Mouse (Mus musculus): ENCODE data around the gene Ifna7. TPM values are rescaled to one million over a fixed set of nuclear protein-coding genes. Genes with fewer than 3 reads are reported as not detected.

Ifna7 gene
- polyA plus RNA-seq, 1 experiment from 2014 or later: not detected

GRCm38 (mm10) chr4:88841438-88841911 is 25.4 kb downstream of the Ifna7 start, which contains the start of gene Ifna4:
Gene Ifna4, plus strand, starts transcription at chr4:88841861.
- H3K27ac ChIP-seq: no peak within 1 kb of the TSS
- no peaks in the 10 kb centered on the region for H3K4me1 ChIP-seq (replicated peaks)
- no peaks in the 10 kb centered on the region for H3K36me3 ChIP-seq
- H3K4me2 ChIP-seq: no peak within 1 kb of the TSS
- DNase-seq (no peak), ATAC-seq (ENCODE audit: low read depth) (no peak)
- 27% methylated on average over 2 of the region's 2 CpGs for WGBS (ENCODE audit: insufficient replicate concordance)
- no peaks in the 10 kb centered on the region for H3K27me3 ChIP-seq
- no peak within 1 kb of the TSS for H3K9ac ChIP-seq
- H3K4me3 ChIP-seq (replicated peaks): no peak within 1 kb of the TSS
- no peaks in the 10 kb centered on the region for H3K9me3 ChIP-seq (replicated peaks)

DNA sequence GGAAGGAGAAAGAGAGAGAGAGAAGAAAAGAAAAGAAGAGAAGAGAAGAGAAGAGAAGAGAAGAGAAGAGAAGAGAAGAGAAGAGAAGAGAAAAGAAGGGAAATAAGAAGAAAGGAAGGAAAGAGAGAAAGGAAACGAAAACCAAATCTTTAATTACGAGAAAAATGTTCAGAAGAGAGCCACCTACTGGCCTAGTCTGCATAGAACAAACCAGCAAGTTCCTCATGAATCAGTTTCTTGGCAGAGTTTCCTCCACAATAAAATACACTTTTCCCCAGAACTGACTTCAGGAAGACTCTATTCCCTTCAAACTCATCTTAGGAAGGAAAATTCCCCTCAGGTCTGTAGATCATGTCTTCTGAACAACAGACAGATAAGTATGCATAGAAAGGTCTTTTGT is 29.3 kb downstream of the Ifna7 start:
- no peak overlapping the region for H3K9ac ChIP-seq
- H3K4me2 ChIP-seq: no peak overlapping the region
- H3K4me1 ChIP-seq (replicated peaks): no peaks in the 10 kb centered on the region
- no peaks in the 10 kb centered on the region for H3K9me3 ChIP-seq (replicated peaks)
- H3K27me3 ChIP-seq: no peaks in the 10 kb centered on the region
- ATAC-seq (ENCODE audit: low read depth) (no peak), DNase-seq (no peak)
- WGBS (ENCODE audit: insufficient replicate concordance): 14% methylated on average over 2 of the region's 2 CpGs
- H3K27ac ChIP-seq: no peak overlapping the region
- no peak overlapping the region for H3K4me3 ChIP-seq (replicated peaks)
- no peaks in the 10 kb centered on the region for H3K36me3 ChIP-seq

DNA sequence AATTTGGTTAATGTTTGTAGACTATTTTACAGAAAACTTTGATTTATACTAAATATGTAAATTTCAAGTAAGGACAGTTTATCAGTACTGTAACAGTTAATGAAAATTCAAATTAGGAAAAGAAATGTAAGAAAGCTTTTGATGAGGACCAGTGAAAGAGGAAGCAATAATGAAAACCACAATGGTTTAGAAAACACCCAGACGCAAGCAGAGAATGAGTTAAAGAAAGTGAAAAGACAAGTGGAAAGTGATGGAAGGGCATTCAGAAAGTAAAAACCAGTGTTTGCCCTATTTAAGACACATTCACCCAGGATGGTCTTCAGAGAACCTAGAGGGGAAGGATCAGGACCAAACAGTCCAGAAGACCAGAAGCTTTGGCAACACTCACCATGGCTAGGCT is 33.7 kb downstream of the Ifna7 start, which contains the start of gene Ifna1:
Gene Ifna1, plus strand, starts transcription at position 390 of the 400 bp plus-strand sequence.
- DNase-seq (no peak), ATAC-seq (ENCODE audit: low read depth) (no peak)
- H3K4me3 ChIP-seq (replicated peaks): no peak within 1 kb of the TSS
- H3K9ac ChIP-seq: no peak within 1 kb of the TSS
- no peak within 1 kb of the TSS for H3K4me2 ChIP-seq
- H3K4me1 ChIP-seq (replicated peaks): no peaks in the 10 kb centered on the region
- H3K27me3 ChIP-seq: no peaks in the 10 kb centered on the region
- H3K36me3 ChIP-seq: no peaks in the 10 kb centered on the region
- WGBS (ENCODE audit: insufficient replicate concordance): 11% methylated on average over 1 of the region's 1 CpGs
- no peaks in the 10 kb centered on the region for H3K9me3 ChIP-seq (replicated peaks)
- no peak within 1 kb of the TSS for H3K27ac ChIP-seq

- Histone ChIP-seq H3K4me1 (replicated peaks) (no peaks in the 10 kb centered on the region), H3K4me3 (replicated peaks) (no peak overlapping the region), H3K27ac (no peak overlapping the region), H3K9me3 (replicated peaks) (no peaks in the 10 kb centered on the region), H3K4me2 (no peak overlapping the region), H3K9ac (no peak overlapping the region), H3K27me3 (no peaks in the 10 kb centered on the region), H3K36me3 (no peaks in the 10 kb centered on the region)
- ATAC-seq (ENCODE audit: low read depth) (no peak), DNase-seq (no peak)
- 55% methylated on average over 4 of the region's 4 CpGs for WGBS (ENCODE audit: insufficient replicate concordance)
These were observed 35.2 kb downstream of the Ifna7 start for GRCm38 (mm10) chr4:88851026-88851763.

GRCm38 (mm10) chr4:88859214-88859613 is 43.2 kb downstream of the Ifna7 start:
- Histone ChIP-seq H3K27ac (no peak overlapping the region), H3K9me3 (replicated peaks) (no peaks in the 10 kb centered on the region), H3K4me2 (no peak overlapping the region), H3K4me3 (replicated peaks) (no peak overlapping the region), H3K4me1 (replicated peaks) (no peaks in the 10 kb centered on the region), H3K9ac (no peak overlapping the region), H3K36me3 (no peaks in the 10 kb centered on the region), H3K27me3 (peaks cover 9% of the 10 kb centered on the region)
- ATAC-seq (ENCODE audit: low read depth) (no peak), DNase-seq (no peak)

- peaks cover 15% of the 10 kb centered on the region for H3K4me1 ChIP-seq (replicated peaks)
- no peaks in the 10 kb centered on the region for H3K36me3 ChIP-seq
- ATAC-seq (ENCODE audit: low read depth) (no peak), DNase-seq (no peak)
- H3K27ac ChIP-seq: no peak overlapping the region
- H3K27me3 ChIP-seq: peaks cover 13% of the 10 kb centered on the region
- no peaks in the 10 kb centered on the region for H3K9me3 ChIP-seq (replicated peaks)
- H3K4me2 ChIP-seq: no peak overlapping the region
- no peak overlapping the region for H3K4me3 ChIP-seq (replicated peaks)
- no peak overlapping the region for H3K9ac ChIP-seq
- WGBS (ENCODE audit: insufficient replicate concordance): 16% methylated on average over 7 of the region's 7 CpGs
These were observed 47.3 kb downstream of the Ifna7 start for GRCm38 (mm10) chr4:88863309-88863708.

DNA sequence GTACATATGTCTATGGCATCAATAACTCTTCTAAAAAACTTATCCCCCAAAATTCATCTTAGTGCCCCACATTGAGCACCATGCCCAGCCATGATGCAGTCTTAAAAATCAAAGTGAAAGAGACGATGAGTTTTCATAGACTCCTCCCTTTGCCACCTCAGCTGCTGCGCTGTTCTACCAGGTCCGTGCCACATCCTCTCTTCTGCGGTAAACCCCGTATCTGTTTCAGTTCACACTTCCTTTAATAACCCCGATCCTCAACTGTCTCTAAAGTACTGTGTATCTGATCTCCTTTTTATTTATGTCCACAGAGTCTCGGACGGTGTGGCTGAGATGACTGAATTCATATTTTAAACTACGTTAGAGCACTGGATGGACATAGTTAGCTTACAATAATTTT is 48.6 kb downstream of the Ifna7 start:
- no peak overlapping the region for H3K27ac ChIP-seq
- H3K4me3 ChIP-seq (replicated peaks): 0 out of 2 replicates have a peak overlapping the region, but pooled peaks have one; percentile 12
- peaks cover 13% of the 10 kb centered on the region for H3K27me3 ChIP-seq
- H3K4me1 ChIP-seq (replicated peaks): peaks cover 19% of the 10 kb centered on the region
- no peaks in the 10 kb centered on the region for H3K36me3 ChIP-seq
- ATAC-seq (ENCODE audit: low read depth) (no peak), DNase-seq (no peak)
- H3K9me3 ChIP-seq (replicated peaks): no peaks in the 10 kb centered on the region
- H3K4me2 ChIP-seq: peak overlapping the region; percentile 36
- H3K9ac ChIP-seq: no peak overlapping the region
- WGBS (ENCODE audit: insufficient replicate concordance): 13% methylated on average over 9 of the region's 9 CpGs

GRCm38 (mm10) chr4:88865011-88865569 is 49.1 kb downstream of the Ifna7 start:
- DNase-seq: no peak
- no peak overlapping the region for H3K9ac ChIP-seq
- no peaks in the 10 kb centered on the region for H3K9me3 ChIP-seq (replicated peaks)
- WGBS (ENCODE audit: insufficient replicate concordance): 12% methylated on average over 6 of the region's 6 CpGs
- H3K27me3 ChIP-seq: peaks cover 13% of the 10 kb centered on the region
- no peaks in the 10 kb centered on the region for H3K36me3 ChIP-seq
- no peak overlapping the region for H3K27ac ChIP-seq
- peaks cover 19% of the 10 kb centered on the region for H3K4me1 ChIP-seq (replicated peaks)
- no peak overlapping the region for H3K4me3 ChIP-seq (replicated peaks)
- ATAC-seq (ENCODE audit: low read depth): no peak
- H3K4me2 ChIP-seq: peak overlapping the region; percentile 36

Other genes with a start within 250 kb of the Ifna7 start
- not detected in 2 replicates for gene Ifna14, start 244.4 kb upstream of the Ifna7 start, polyA plus RNA-seq (2015; fragmentation: Nextera tagmentation; extraction: Ambion mirVana)
- gene Ifna9, start 223.8 kb upstream of the Ifna7 start, polyA plus RNA-seq (2015; fragmentation: Nextera tagmentation; extraction: Ambion mirVana): not detected in 2 replicates
- not detected in 2 replicates for gene Ifna12, start 212.9 kb upstream of the Ifna7 start, polyA plus RNA-seq (2015; fragmentation: Nextera tagmentation; extraction: Ambion mirVana)
- gene C87499, start 181.8 kb upstream of the Ifna7 start, polyA plus RNA-seq (2015; fragmentation: Nextera tagmentation; extraction: Ambion mirVana): not detected in 2 replicates
- not detected in 2 replicates for gene Ifna13, start 171.8 kb upstream of the Ifna7 start, polyA plus RNA-seq (2015; fragmentation: Nextera tagmentation; extraction: Ambion mirVana)
- not detected in 2 replicates for gene Ifna16, start 139.3 kb upstream of the Ifna7 start, polyA plus RNA-seq (2015; fragmentation: Nextera tagmentation; extraction: Ambion mirVana)
- not detected in 2 replicates for gene Ifna2, start 132.3 kb upstream of the Ifna7 start, polyA plus RNA-seq (2015; fragmentation: Nextera tagmentation; extraction: Ambion mirVana)
- gene Ifnab, start 124.9 kb upstream of the Ifna7 start, polyA plus RNA-seq (2015; fragmentation: Nextera tagmentation; extraction: Ambion mirVana): not detected in 2 replicates
- 0.25 and 0.29 TPM in 2 replicates for gene Gm26566, start 94.4 kb upstream of the Ifna7 start, polyA plus RNA-seq (2015; fragmentation: Nextera tagmentation; extraction: Ambion mirVana)
- 24.6 and 33.1 TPM in 2 replicates for gene Klhl9, start 93.8 kb upstream of the Ifna7 start, polyA plus RNA-seq (2015; fragmentation: Nextera tagmentation; extraction: Ambion mirVana)
- not detected in 2 replicates for gene Gm13271, start 61.4 kb upstream of the Ifna7 start, polyA plus RNA-seq (2015; fragmentation: Nextera tagmentation; extraction: Ambion mirVana)
- gene Gm13283, start 56.1 kb upstream of the Ifna7 start, polyA plus RNA-seq (2015; fragmentation: Nextera tagmentation; extraction: Ambion mirVana): not detected in 2 replicates
- gene Gm13290, start 42.4 kb upstream of the Ifna7 start, polyA plus RNA-seq (2015; fragmentation: Nextera tagmentation; extraction: Ambion mirVana): not detected in 2 replicates
- gene Gm13289, start 39.3 kb upstream of the Ifna7 start, polyA plus RNA-seq (2015; fragmentation: Nextera tagmentation; extraction: Ambion mirVana): not detected in 2 replicates
- not detected in 2 replicates for gene Gm13272, start 36.4 kb upstream of the Ifna7 start, polyA plus RNA-seq (2015; fragmentation: Nextera tagmentation; extraction: Ambion mirVana)
- gene Ifnz, start 34.1 kb upstream of the Ifna7 start, polyA plus RNA-seq (2015; fragmentation: Nextera tagmentation; extraction: Ambion mirVana): not detected in 2 replicates
- gene Gm13276, start 30.5 kb upstream of the Ifna7 start, polyA plus RNA-seq (2015; fragmentation: Nextera tagmentation; extraction: Ambion mirVana): 0.23 TPM in 1 of 2 replicates, not detected in the other
- not detected in 2 replicates for gene Gm13277, start 27.6 kb upstream of the Ifna7 start, polyA plus RNA-seq (2015; fragmentation: Nextera tagmentation; extraction: Ambion mirVana)
- gene Gm13278, start 24.7 kb upstream of the Ifna7 start, polyA plus RNA-seq (2015; fragmentation: Nextera tagmentation; extraction: Ambion mirVana): not detected in 2 replicates
- gene Gm13275, start 21.7 kb upstream of the Ifna7 start, polyA plus RNA-seq (2015; fragmentation: Nextera tagmentation; extraction: Ambion mirVana): not detected in 2 replicates
- not detected in 2 replicates for gene Gm13279, start 18.8 kb upstream of the Ifna7 start, polyA plus RNA-seq (2015; fragmentation: Nextera tagmentation; extraction: Ambion mirVana)
- 0.25 and 0.31 TPM in 2 replicates for gene Gm13285, start 16.6 kb upstream of the Ifna7 start, polyA plus RNA-seq (2015; fragmentation: Nextera tagmentation; extraction: Ambion mirVana)
- gene Gm13287, start 13.0 kb upstream of the Ifna7 start, polyA plus RNA-seq (2015; fragmentation: Nextera tagmentation; extraction: Ambion mirVana): not detected in 2 replicates
- not detected in 2 replicates for gene Gm13288, start 10.7 kb upstream of the Ifna7 start, polyA plus RNA-seq (2015; fragmentation: Nextera tagmentation; extraction: Ambion mirVana)
- gene Ifna11, start 3.7 kb downstream of the Ifna7 start, polyA plus RNA-seq (2015; fragmentation: Nextera tagmentation; extraction: Ambion mirVana): not detected in 2 replicates
- gene Ifna6, start 11.2 kb downstream of the Ifna7 start, polyA plus RNA-seq (2015; fragmentation: Nextera tagmentation; extraction: Ambion mirVana): not detected in 2 replicates
- gene Ifna5, start 19.3 kb downstream of the Ifna7 start, polyA plus RNA-seq (2015; fragmentation: Nextera tagmentation; extraction: Ambion mirVana): not detected in 2 replicates
- not detected in 2 replicates for gene Ifna4, start 25.6 kb downstream of the Ifna7 start, polyA plus RNA-seq (2015; fragmentation: Nextera tagmentation; extraction: Ambion mirVana)
- not detected in 2 replicates for gene Ifna1, start 33.9 kb downstream of the Ifna7 start, polyA plus RNA-seq (2015; fragmentation: Nextera tagmentation; extraction: Ambion mirVana)
- gene Ifne, start 64.0 kb downstream of the Ifna7 start, polyA plus RNA-seq (2015; fragmentation: Nextera tagmentation; extraction: Ambion mirVana): not detected in 2 replicates